Mouse (Mus musculus): ENCODE data around the gene Rbm17. TPM values are rescaled to one million over a fixed set of nuclear protein-coding genes. Genes with fewer than 3 reads are reported as not detected.

Rbm17 gene
- total RNA-seq (2021) (10 to 100 TPM; 53.2 to 67.5 TPM), polyA plus RNA-seq (2012; rRNA removed) (32.3 and 39.3 TPM in 2 replicates)
- long read RNA-seq, transcript Rbm17-201 (12 exons, 1,599 nt): major isoform, 32 of 39 reads
- long read RNA-seq, partial matches to known transcripts: 1 of 39 reads
- long read RNA-seq, other reads (novel, unspliced or antisense): 4 of 39 reads

GRCm38 (mm10) chr2:11604053-11604452, at the start of gene Rbm17:
Gene Rbm17, minus strand, starts transcription at chr2:11604153.
- peaks cover 7% of the 10 kb centered on the region for H3K36me3 ChIP-seq (ENCODE audit: control insufficient read depth, insufficient read depth, low read length)
- peak within 1 kb of the TSS; percentile 84 for H3K27ac ChIP-seq
- intact Hi-C loops (cut with DNase I): loop anchor here (5.0 to 10.0 kb wide), 3 partner anchors 102 to 171 kb away; partner anchors contain the start of genes Ankrd16, Fbh1 and Il15ra
- no peaks in the 10 kb centered on the region for H3K27me3 ChIP-seq (ENCODE audit: control insufficient read depth, insufficient read depth, low read length)
- peak within 1 kb of the TSS; percentile 92 for H3K4me3 ChIP-seq
- H3K79me2 ChIP-seq (replicated peaks; ENCODE audit: control insufficient read depth, insufficient read depth, low read length): no peaks in the 10 kb centered on the region; the same call in 1 of the 2 replicates
- no peak for DNase-seq
- WGBS: 87% methylated on average over 5 of the region's 5 CpGs
- TF ChIP-seq POLR2A (IDR thresholded peaks at IDR 0.05; ENCODE audit: insufficient read depth, low read depth, low read length): no peak
- no peak for TF ChIP-seq CTCF (IDR thresholded peaks at IDR 0.05)
- TF ChIP-seq EP300 (IDR thresholded peaks at IDR 0.05; ENCODE audit: insufficient read depth, low read depth, low read length): no peak
- H3K9ac ChIP-seq (ENCODE audit: low read depth, low read length): peak within 1 kb of the TSS; percentile 95
- H3K4me1 ChIP-seq (ENCODE audit: control insufficient read depth, insufficient read depth, low read length): no peaks in the 10 kb centered on the region

GRCm38 (mm10) chr2:11653330-11653729, 49.4 kb upstream of the Rbm17 start:
- Histone ChIP-seq H3K27me3 (ENCODE audit: control insufficient read depth, insufficient read depth, low read length) (no peaks in the 10 kb centered on the region), H3K27ac (no peak overlapping the region), H3K79me2 (replicated peaks; ENCODE audit: control insufficient read depth, insufficient read depth, low read length) (no peaks in the 10 kb centered on the region), H3K4me1 (ENCODE audit: control insufficient read depth, insufficient read depth, low read length) (no peaks in the 10 kb centered on the region; the same call in 1 of the 2 replicates), H3K4me3 (no peak overlapping the region), H3K36me3 (ENCODE audit: control insufficient read depth, insufficient read depth, low read length) (no peaks in the 10 kb centered on the region), H3K9ac (ENCODE audit: low read depth, low read length) (no peak overlapping the region)
- TF ChIP-seq EP300 (IDR thresholded peaks at IDR 0.05; ENCODE audit: insufficient read depth, low read depth, low read length): no peak
- no peak for TF ChIP-seq CTCF (IDR thresholded peaks at IDR 0.05)
- no peak for TF ChIP-seq POLR2A (IDR thresholded peaks at IDR 0.05; ENCODE audit: insufficient read depth, low read depth, low read length)
- 22% methylated on average over 6 of the region's 6 CpGs for WGBS
- intact Hi-C loops (cut with DNase I): no loop called here
- no peak for DNase-seq

- Histone ChIP-seq H3K27ac (no peak overlapping the region), H3K4me1 (ENCODE audit: control insufficient read depth, insufficient read depth, low read length) (no peaks in the 10 kb centered on the region; the same call in 1 of the 2 replicates), H3K36me3 (ENCODE audit: control insufficient read depth, insufficient read depth, low read length) (no peaks in the 10 kb centered on the region), H3K9ac (ENCODE audit: low read depth, low read length) (no peak overlapping the region), H3K27me3 (ENCODE audit: control insufficient read depth, insufficient read depth, low read length) (no peaks in the 10 kb centered on the region), H3K4me3 (no peak overlapping the region), H3K79me2 (replicated peaks; ENCODE audit: control insufficient read depth, insufficient read depth, low read length) (no peaks in the 10 kb centered on the region)
- DNase-seq: no peak
- TF ChIP-seq EP300 (IDR thresholded peaks at IDR 0.05; ENCODE audit: insufficient read depth, low read depth, low read length) (no peak), POLR2A (IDR thresholded peaks at IDR 0.05; ENCODE audit: insufficient read depth, low read depth, low read length) (no peak), CTCF (IDR thresholded peaks at IDR 0.05) (no peak)
- intact Hi-C loops (cut with DNase I): no loop called here
- WGBS: 51% methylated on average over 2 of the region's 2 CpGs
Measured at GRCm38 (mm10) chr2:11652780-11653179, 48.8 kb upstream of the Rbm17 start.

- no peaks in the 10 kb centered on the region; the same call in 1 of the 2 replicates for H3K4me1 ChIP-seq (ENCODE audit: control insufficient read depth, insufficient read depth, low read length)
- intact Hi-C loops (cut with DNase I): no loop called here
- H3K9ac ChIP-seq (ENCODE audit: low read depth, low read length): no peak overlapping the region
- no peaks in the 10 kb centered on the region for H3K27me3 ChIP-seq (ENCODE audit: control insufficient read depth, insufficient read depth, low read length)
- no peak overlapping the region for H3K27ac ChIP-seq
- no peaks in the 10 kb centered on the region for H3K36me3 ChIP-seq (ENCODE audit: control insufficient read depth, insufficient read depth, low read length)
- WGBS: 85% methylated on average over 3 of the region's 3 CpGs
- TF ChIP-seq POLR2A (IDR thresholded peaks at IDR 0.05; ENCODE audit: insufficient read depth, low read depth, low read length) (no peak), EP300 (IDR thresholded peaks at IDR 0.05; ENCODE audit: insufficient read depth, low read depth, low read length) (no peak), CTCF (IDR thresholded peaks at IDR 0.05) (no peak)
- no peak for DNase-seq
- no peaks in the 10 kb centered on the region for H3K79me2 ChIP-seq (replicated peaks; ENCODE audit: control insufficient read depth, insufficient read depth, low read length)
- no peak overlapping the region for H3K4me3 ChIP-seq
Measured at GRCm38 (mm10) chr2:11652196-11652595, 48.2 kb upstream of the Rbm17 start.

- TF ChIP-seq CTCF (IDR thresholded peaks at IDR 0.05) (no peak), POLR2A (IDR thresholded peaks at IDR 0.05; ENCODE audit: insufficient read depth, low read depth, low read length) (no peak), EP300 (IDR thresholded peaks at IDR 0.05; ENCODE audit: insufficient read depth, low read depth, low read length) (no peak)
- 51% methylated on average over 3 of the region's 3 CpGs for WGBS
- H3K27me3 ChIP-seq (ENCODE audit: control insufficient read depth, insufficient read depth, low read length): no peaks in the 10 kb centered on the region
- H3K9ac ChIP-seq (ENCODE audit: low read depth, low read length): no peak overlapping the region
- intact Hi-C loops (cut with DNase I): no loop called here
- no peak for DNase-seq
- H3K4me1 ChIP-seq (ENCODE audit: control insufficient read depth, insufficient read depth, low read length): no peaks in the 10 kb centered on the region; the same call in 1 of the 2 replicates
- no peaks in the 10 kb centered on the region for H3K79me2 ChIP-seq (replicated peaks; ENCODE audit: control insufficient read depth, insufficient read depth, low read length)
- H3K4me3 ChIP-seq: no peak overlapping the region
- no peaks in the 10 kb centered on the region for H3K36me3 ChIP-seq (ENCODE audit: control insufficient read depth, insufficient read depth, low read length)
- no peak overlapping the region for H3K27ac ChIP-seq
Measured at GRCm38 (mm10) chr2:11651476-11651875, 47.5 kb upstream of the Rbm17 start.

GRCm38 (mm10) chr2:11645297-11645696, 41.3 kb upstream of the Rbm17 start:
- WGBS: 74% methylated on average over 2 of the region's 2 CpGs
- no peak overlapping the region for H3K9ac ChIP-seq (ENCODE audit: low read depth, low read length)
- H3K4me3 ChIP-seq: no peak overlapping the region
- no peaks in the 10 kb centered on the region for H3K79me2 ChIP-seq (replicated peaks; ENCODE audit: control insufficient read depth, insufficient read depth, low read length)
- no peak overlapping the region for H3K27ac ChIP-seq
- no peak for TF ChIP-seq CTCF (IDR thresholded peaks at IDR 0.05)
- no peak for TF ChIP-seq EP300 (IDR thresholded peaks at IDR 0.05; ENCODE audit: insufficient read depth, low read depth, low read length)
- no peak for TF ChIP-seq POLR2A (IDR thresholded peaks at IDR 0.05; ENCODE audit: insufficient read depth, low read depth, low read length)
- no peaks in the 10 kb centered on the region for H3K4me1 ChIP-seq (ENCODE audit: control insufficient read depth, insufficient read depth, low read length)
- H3K36me3 ChIP-seq (ENCODE audit: control insufficient read depth, insufficient read depth, low read length): no peaks in the 10 kb centered on the region
- intact Hi-C loops (cut with DNase I): no loop called here
- DNase-seq: no peak
- H3K27me3 ChIP-seq (ENCODE audit: control insufficient read depth, insufficient read depth, low read length): no peaks in the 10 kb centered on the region

Measured in heart, adult 2 months (tissue).